Mouse (Mus musculus) v-Abl transformed pro-B cells (cell line): ENCODE data around the gene Atl2.

Experiments
- in situ Hi-C, 2 experiments: fragments of 400-800 bp; cut with MboI; formaldehyde crosslinking; loops; one replicate each; pipeline ENCODE4 v1.15.1; 2025; ENCODE audit not compliant: unreplicated experiment in 2 of 2

Atl2 gene

GRCm38 (mm10) chr17:79898156-79898746, 2.3 kb upstream of the Atl2 start:
- in situ Hi-C loops = loop anchor here in 1 of 2 experiments (25.0 kb wide), 1 partner anchor 664 kb away; no protein-coding TSS in a partner anchor

GRCm38 (mm10) chr17:79897666-79898065, 1.7 kb upstream of the Atl2 start:
- in situ Hi-C loops = loop anchor here in 1 of 2 experiments (25.0 kb wide), 1 partner anchor 665 kb away; no protein-coding TSS in a partner anchor

- in situ Hi-C loops = loop anchor here (5.0 to 25.0 kb wide), 4 partner anchors 62 to 667 kb away; no protein-coding TSS in a partner anchor
Measured at GRCm38 (mm10) chr17:79894971-79895882, 696 bp downstream of the Atl2 start.

GRCm38 (mm10) chr17:79894054-79894453, 1.9 kb downstream of the Atl2 start:
- in situ Hi-C loops = loop anchor here (5.0 to 25.0 kb wide), 4 partner anchors 63 to 668 kb away; no protein-coding TSS in a partner anchor

GRCm38 (mm10) chr17:79891944-79892343, 4.0 kb downstream of the Atl2 start:
- in situ Hi-C loops = loop anchor here (5.0 to 25.0 kb wide), 4 partner anchors 65 to 670 kb away; no protein-coding TSS in a partner anchor

- in situ Hi-C loops = loop anchor here (10.0 to 25.0 kb wide), 2 partner anchors 317 to 674 kb away; partner anchors contain the start of genes Srsf7 (in 1 of the 2) and Ttc39d (in 1 of the 2)
Measured at GRCm38 (mm10) chr17:79887926-79888325, 8.0 kb downstream of the Atl2 start.

GRCm38 (mm10) chr17:79883198-79883597, 12.7 kb downstream of the Atl2 start:
- in situ Hi-C loops = loop anchor here (10.0 to 25.0 kb wide), 2 partner anchors 322 to 679 kb away; partner anchors contain the start of genes Srsf7 (in 1 of the 2) and Ttc39d (in 1 of the 2)

- in situ Hi-C loops = loop anchor here (25.0 kb wide), 2 partner anchors 547 to 1028 kb away; partner anchors contain the start of genes Gpatch11 (in 1 of the 2) and Heatr5b (in 1 of the 2)
Measured at GRCm38 (mm10) chr17:79865027-79865426, 30.9 kb downstream of the Atl2 start.

- in situ Hi-C loops = loop anchor here (5.0 to 25.0 kb wide), 4 partner anchors 143 to 1027 kb away; partner anchors contain the start of genes Gpatch11 (in 1 of the 2) and Heatr5b (in 1 of the 2)
Measured at GRCm38 (mm10) chr17:79864503-79864902, 31.4 kb downstream of the Atl2 start.

GRCm38 (mm10) chr17:79862038-79862437, 33.9 kb downstream of the Atl2 start:
- in situ Hi-C loops = loop anchor here (5.0 to 25.0 kb wide), 4 partner anchors 145 to 1025 kb away; partner anchors contain the start of genes Gpatch11 (in 1 of the 2) and Heatr5b (in 1 of the 2)

- in situ Hi-C loops = loop anchor here (25.0 kb wide), 2 partner anchors 557 to 1018 kb away; partner anchors contain the start of genes Gpatch11 (in 1 of the 2) and Heatr5b (in 1 of the 2)
Measured at GRCm38 (mm10) chr17:79855533-79855932, 40.4 kb downstream of the Atl2 start.

GRCm38 (mm10) chr17:79848385-79848784, 47.5 kb downstream of the Atl2 start:
- in situ Hi-C loops = loop anchor here (25.0 kb wide), 3 partner anchors 736 to 1236 kb away; no protein-coding TSS in a partner anchor

GRCm38 (mm10) chr17:79846182-79846581, 49.7 kb downstream of the Atl2 start:
- in situ Hi-C loops = loop anchor here (25.0 kb wide), 3 partner anchors 734 to 1234 kb away; no protein-coding TSS in a partner anchor

- in situ Hi-C loops = loop anchor here (25.0 kb wide), 3 partner anchors 733 to 1233 kb away; no protein-coding TSS in a partner anchor
Measured at GRCm38 (mm10) chr17:79845695-79846094, 50.2 kb downstream of the Atl2 start.

- in situ Hi-C loops = loop anchor here (25.0 kb wide), 3 partner anchors 728 to 1228 kb away; no protein-coding TSS in a partner anchor
Measured at GRCm38 (mm10) chr17:79840254-79841238, 55.4 kb downstream of the Atl2 start.

GRCm38 (mm10) chr17:79836978-79837377, 58.9 kb downstream of the Atl2 start:
- in situ Hi-C loops = loop anchor here (5.0 to 25.0 kb wide), 6 partner anchors 172 to 1225 kb away; no protein-coding TSS in a partner anchor

- in situ Hi-C loops = loop anchor here (5.0 to 25.0 kb wide), 6 partner anchors 171 to 1224 kb away; no protein-coding TSS in a partner anchor
Measured at GRCm38 (mm10) chr17:79835714-79836373, 60.1 kb downstream of the Atl2 start.

GRCm38 (mm10) chr17:79832284-79832683, 63.6 kb downstream of the Atl2 start:
- in situ Hi-C loops = loop anchor here (10.0 to 25.0 kb wide), 5 partner anchors 167 to 1220 kb away; no protein-coding TSS in a partner anchor
